Mouse (Mus musculus) colon, adult 2 months (tissue): ENCODE measurements around the gene Adad2. TPM values are rescaled to one million over a fixed set of nuclear protein-coding genes. Genes with fewer than 3 reads are reported as not detected.

Source experiments
- polyA plus RNA-seq: library from polyadenylated mRNA; depleted of rRNA; stranded (reverse); fragments of >200 nt; gene quantifications from 2 replicates; pipeline ENCODE4 v1.2.3, GENCODE M21; 2012; rRNA removed

Gene Adad2
- polyA plus RNA-seq: 0.16 TPM in 1 of 2 replicates, not detected in the other

GRCm38 (mm10) chr8:119612471-119612870 is at the start of gene Adad2:
TSS of gene Adad2 (plus strand) at chr8:119612747.

GRCm38 (mm10) chr8:119574437-119575365 is 37.8 kb upstream of the Adad2 start, which contains the start of the genes Hsdl1 and Dnaaf1:
TSS of gene Hsdl1 (minus strand) at chr8:119575183.
TSS of gene Dnaaf1 (plus strand) at chr8:119575235.

GRCm38 (mm10) chr8:119604996-119605395 is 7.6 kb upstream of the Adad2 start, which contains the start of gene Taf1c:
TSS of gene Taf1c (minus strand) at chr8:119605222.

GRCm38 (mm10) chr8:119635378-119635777 is 22.8 kb downstream of the Adad2 start, which contains the start of gene Kcng4:
TSS of gene Kcng4 (minus strand) at chr8:119635680.

Other genes with a start within 250 kb of the Adad2 start
- gene Mlycd, start 217.9 kb upstream of the Adad2 start, polyA plus RNA-seq: 54.0 and 55.0 TPM in 2 replicates
- 37.3 and 67.4 TPM in 2 replicates for gene Osgin1, start 178.6 kb upstream of the Adad2 start, polyA plus RNA-seq
- 0.74 and 1.2 TPM in 2 replicates for gene Necab2, start 166.0 kb upstream of the Adad2 start, polyA plus RNA-seq
- 0.17 and 0.19 TPM in 2 replicates for gene Slc38a8, start 111.0 kb upstream of the Adad2 start, polyA plus RNA-seq
- 68.3 and 75.2 TPM in 2 replicates for gene Mbtps1, start 54.0 kb upstream of the Adad2 start, polyA plus RNA-seq
- 24.6 and 27.3 TPM in 2 replicates for gene Hsdl1, start 37.6 kb upstream of the Adad2 start, polyA plus RNA-seq
- 0.55 and 1.1 TPM in 2 replicates for gene Dnaaf1, start 37.5 kb upstream of the Adad2 start, polyA plus RNA-seq
- gene Taf1c, start 7.5 kb upstream of the Adad2 start, polyA plus RNA-seq: 38.8 and 42.2 TPM in 2 replicates
- 1.5 and 1.8 TPM in 2 replicates for gene Kcng4, start 22.9 kb downstream of the Adad2 start, polyA plus RNA-seq
- 158 and 167 TPM in 2 replicates for gene Wfdc1, start 53.6 kb downstream of the Adad2 start, polyA plus RNA-seq
- gene Atp2c2, start 87.3 kb downstream of the Adad2 start, polyA plus RNA-seq: 66.6 and 75.5 TPM in 2 replicates
- gene Tldc1, start 165.7 kb downstream of the Adad2 start, polyA plus RNA-seq: 13.4 and 15.5 TPM in 2 replicates
- gene Cotl1, start 227.8 kb downstream of the Adad2 start, polyA plus RNA-seq: 169 and 192 TPM in 2 replicates
- 21.8 and 35.2 TPM in 2 replicates for gene Klhl36, start 249.5 kb downstream of the Adad2 start, polyA plus RNA-seq